Mouse (Mus musculus): Measurements from ENCODE around the gene Fank1.

GRCm38 (mm10) chr7:133765240-133765848 is 11.3 kb upstream of the Fank1 start:
- TF ChIP-seq CTCF (IDR thresholded peaks at IDR 0.05) (no peak), POLR2A (IDR thresholded peaks at IDR 0.05; ENCODE audit: insufficient read depth, low read depth, low read length) (no peak), EP300 (IDR thresholded peaks at IDR 0.05; ENCODE audit: insufficient read depth, low read depth, low read length) (no peak)
